8 mouse cellular contexts compared by ENCODE assay signal in genomic region chr12:29855007-29855406, GRCm38 (mm10).
DNase-seq lines count a peak whose midpoint lies in the region; ATAC-seq lines count a peak whose summit lies in the region.

No protein-coding gene starts in this region.

- H3K9me3 ChIP-seq in heart, embryonic 12.5 days (replicated peaks) = no peaks in the 10 kb centered on the region
- no peaks in the 10 kb centered on the region for H3K9me3 ChIP-seq in forebrain, embryonic 15.5 days
- H3K9me3 ChIP-seq in midbrain, embryonic 15.5 days = no peaks in the 10 kb centered on the region

- no peak overlapping the region for H3K27ac ChIP-seq in heart, embryonic 12.5 days (ENCODE audit: poor library complexity, severe bottlenecking)
- H3K27ac ChIP-seq in forebrain, embryonic 15.5 days (replicated peaks) = peak overlapping the region; percentile 65; the same call in 1 of the 2 replicates
- no peak overlapping the region for H3K27ac ChIP-seq in midbrain, embryonic 15.5 days

- peaks cover 4% of the 10 kb centered on the region; the same call in 1 of the 2 replicates for H3K4me1 ChIP-seq in heart, embryonic 12.5 days (replicated peaks)
- peaks cover 13% of the 10 kb centered on the region for H3K4me1 ChIP-seq in forebrain, embryonic 15.5 days
- H3K4me1 ChIP-seq in midbrain, embryonic 15.5 days = no peaks in the 10 kb centered on the region

- ATAC-seq in heart, embryonic 12.5 days (ENCODE audit: insufficient number of reproducible peaks, low FRiP score) = no peak
- peak; percentile 60; the same call in 1 of the 2 replicates for ATAC-seq in forebrain, embryonic 15.5 days (replicated peaks)
- ATAC-seq in midbrain, embryonic 15.5 days (replicated peaks) = 0 out of 2 replicates have a peak, but pooled peaks have one; percentile 39

- H3K4me3 ChIP-seq in heart, embryonic 12.5 days = no peak overlapping the region
- H3K4me3 ChIP-seq in forebrain, embryonic 15.5 days = no peak overlapping the region
- H3K4me3 ChIP-seq in midbrain, embryonic 15.5 days = no peak overlapping the region

- DNase-seq in heart, adult 18-20 months = peak; percentile 40 to 78
- peak; percentile 57 for DNase-seq in A20 (ENCODE audit: low read depth, low spot score)
- peak; percentile 75 to 82 for DNase-seq in adrenal gland, postnatal 36 days
- peak; percentile 44 to 74 for DNase-seq in kidney, postnatal 25 days
- DNase-seq in B cell, adult 2 months = no peak

- H3K36me3 ChIP-seq in heart, embryonic 12.5 days = no peaks in the 10 kb centered on the region
- peaks cover 60% of the 10 kb centered on the region for H3K36me3 ChIP-seq in forebrain, embryonic 15.5 days
- peaks cover 19% of the 10 kb centered on the region for H3K36me3 ChIP-seq in midbrain, embryonic 15.5 days (replicated peaks)

- H3K9ac ChIP-seq in heart, embryonic 12.5 days = no peak overlapping the region
- no peak overlapping the region for H3K9ac ChIP-seq in forebrain, embryonic 15.5 days (replicated peaks)
- no peak overlapping the region for H3K9ac ChIP-seq in midbrain, embryonic 15.5 days

- H3K27me3 ChIP-seq in heart, embryonic 12.5 days (replicated peaks) = no peaks in the 10 kb centered on the region
- no peaks in the 10 kb centered on the region for H3K27me3 ChIP-seq in forebrain, embryonic 15.5 days
- no peaks in the 10 kb centered on the region for H3K27me3 ChIP-seq in midbrain, embryonic 15.5 days (replicated peaks)

- H3K4me2 ChIP-seq in heart, embryonic 12.5 days = no peak overlapping the region
- no peak overlapping the region for H3K4me2 ChIP-seq in forebrain, embryonic 15.5 days (replicated peaks)
- H3K4me2 ChIP-seq in midbrain, embryonic 15.5 days = no peak overlapping the region

- 24% methylated on average over 5 of the region's 5 CpGs for WGBS in heart, embryonic 12.5 days
- WGBS in forebrain, embryonic 15.5 days = 19% methylated on average over 5 of the region's 5 CpGs
- 19% methylated on average over 5 of the region's 5 CpGs for WGBS in midbrain, embryonic 15.5 days

Comparison
In these comparisons a context has a peak if more than half of its experiments do, and no peak if none do; other contexts are left out.
1. DNase-seq: peak in heart, adult 18-20 months (2 of 2), A20 (single experiment), adrenal gland, postnatal 36 days (2 of 2) and kidney, postnatal 25 days (2 of 2); none in B cell, adult 2 months (0 of 2).